Mouse (Mus musculus): Measurements from ENCODE around the gene Pklr.

The Pklr gene

DNA sequence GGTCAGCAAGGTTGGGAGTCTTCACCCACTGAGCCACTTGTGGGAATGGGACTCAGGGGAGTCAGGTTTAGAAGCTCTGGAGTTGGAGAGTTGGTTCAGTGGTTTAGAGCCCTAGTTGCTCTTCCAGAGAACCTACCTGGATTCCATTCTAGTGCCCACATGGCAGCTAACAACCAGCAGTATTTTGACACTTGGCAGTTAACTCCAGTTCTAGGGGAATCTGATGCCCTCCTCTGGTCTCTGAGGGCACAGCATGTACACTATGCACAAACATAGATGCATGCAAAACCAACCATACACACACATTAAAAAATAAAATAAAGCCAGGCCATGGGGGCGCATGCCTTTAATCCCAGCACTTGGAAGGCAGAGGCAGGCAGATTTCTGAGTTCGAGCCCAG, 57.9 kb downstream of the Pklr start:
- DNase-seq (ENCODE audit: low spot score in 2 of 2): no peak

Measured in heart, adult 9 months (tissue).